Mouse (Mus musculus) cerebellum, adult 18-20 months (tissue): ENCODE measurements around the gene Acoxl.

ENCODE experiments used
- DNase-seq, 2 experiments: peaks; one replicate each; pipeline ENCODE4 v3.0.0; 2021

The Acoxl gene

GRCm38 (mm10) chr2:128034066-128034665, 195.5 kb downstream of the Acoxl start:
- no peak for DNase-seq

GRCm38 (mm10) chr2:128038259-128038890, 199.7 kb downstream of the Acoxl start:
- no peak for DNase-seq

- no peak for DNase-seq
Measured at GRCm38 (mm10) chr2:128041066-128041750, 202.5 kb downstream of the Acoxl start.

- DNase-seq, result no peak
Measured at GRCm38 (mm10) chr2:128046454-128046853, 207.8 kb downstream of the Acoxl start.

GRCm38 (mm10) chr2:128054905-128055304, 216.2 kb downstream of the Acoxl start:
- no peak for DNase-seq

GRCm38 (mm10) chr2:128057872-128058271, 219.2 kb downstream of the Acoxl start:
- no peak for DNase-seq

- no peak for DNase-seq
Measured at GRCm38 (mm10) chr2:128058627-128059026, 220.0 kb downstream of the Acoxl start.

- DNase-seq, result no peak
Measured at GRCm38 (mm10) chr2:128060213-128060612, 221.5 kb downstream of the Acoxl start.

- DNase-seq, result no peak
Measured at GRCm38 (mm10) chr2:128060680-128061287, 222.1 kb downstream of the Acoxl start.

- no peak for DNase-seq
Measured at GRCm38 (mm10) chr2:128061491-128061890, 222.8 kb downstream of the Acoxl start.

- DNase-seq, result no peak
Measured at GRCm38 (mm10) chr2:128062756-128063155, 224.1 kb downstream of the Acoxl start.

- no peak for DNase-seq
Measured at GRCm38 (mm10) chr2:128065013-128065412, 226.3 kb downstream of the Acoxl start.

GRCm38 (mm10) chr2:128065576-128065975, 226.9 kb downstream of the Acoxl start:
- DNase-seq, result no peak

- DNase-seq, result no peak
Measured at GRCm38 (mm10) chr2:128067162-128067561, 228.5 kb downstream of the Acoxl start.

- DNase-seq, result peak in 1 of 2 experiments; percentile 4
Measured at GRCm38 (mm10) chr2:128067596-128067995, 228.9 kb downstream of the Acoxl start.

- no peak for DNase-seq
Measured at GRCm38 (mm10) chr2:128068176-128068575, 229.5 kb downstream of the Acoxl start.

GRCm38 (mm10) chr2:128069025-128069424, 230.3 kb downstream of the Acoxl start:
- no peak for DNase-seq

- no peak for DNase-seq
Measured at GRCm38 (mm10) chr2:128071791-128072190, 233.1 kb downstream of the Acoxl start.

- no peak for DNase-seq
Measured at GRCm38 (mm10) chr2:128072944-128073343, 234.3 kb downstream of the Acoxl start.

- DNase-seq, result no peak
Measured at GRCm38 (mm10) chr2:128073603-128074002, 234.9 kb downstream of the Acoxl start.

- no peak for DNase-seq
Measured at GRCm38 (mm10) chr2:128076936-128077335, 238.3 kb downstream of the Acoxl start.

- no peak for DNase-seq
Measured at GRCm38 (mm10) chr2:128078859-128079258, 240.2 kb downstream of the Acoxl start.

GRCm38 (mm10) chr2:128079316-128079715, 240.6 kb downstream of the Acoxl start:
- no peak for DNase-seq

GRCm38 (mm10) chr2:128083844-128084243, 245.2 kb downstream of the Acoxl start:
- no peak for DNase-seq
